8 mouse cellular contexts compared by ENCODE assay signal in the genomic region with DNA sequence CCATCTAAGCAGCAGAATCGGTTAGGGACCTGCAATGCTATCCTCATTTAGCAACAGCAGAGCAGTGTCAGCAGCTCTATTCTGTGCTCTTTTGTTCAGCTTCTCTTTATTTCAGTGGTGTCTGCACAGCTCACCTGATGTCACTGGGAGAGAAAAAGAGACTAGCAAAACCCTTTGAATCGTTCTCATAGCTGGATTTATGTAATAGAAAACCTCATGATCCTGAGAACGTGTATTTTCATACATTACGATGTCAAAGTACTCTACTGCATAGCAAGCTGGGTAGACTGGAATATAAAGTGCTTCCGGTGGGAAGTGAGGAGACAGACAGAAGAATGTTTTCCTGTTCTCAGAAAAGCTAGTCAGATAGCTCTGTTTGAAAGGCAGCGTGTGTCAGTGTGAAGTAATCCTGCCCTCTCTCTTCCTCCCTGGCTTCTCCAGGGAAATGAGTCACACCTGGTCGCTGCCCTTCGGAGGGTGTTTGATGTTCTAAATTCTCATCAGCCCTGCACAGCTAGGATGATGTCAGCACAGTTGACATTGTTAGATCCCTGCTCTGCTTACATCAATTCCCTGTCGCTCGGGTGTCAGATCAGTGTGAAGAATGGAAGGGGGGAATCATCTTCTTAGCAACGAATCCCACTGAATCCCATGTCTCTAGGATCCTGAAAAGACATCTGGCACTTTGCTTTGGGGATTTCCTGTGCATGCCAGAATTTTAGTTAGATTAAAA.
DNase-seq lines count a peak whose midpoint lies in the region; ATAC-seq and TF ChIP-seq lines count a peak whose summit lies in the region.

No protein-coding gene starts in this region.

- H3K9ac ChIP-seq in kidney, postnatal 0 days (ENCODE audit: low read depth, low read length) = no peak overlapping the region
- no peak overlapping the region for H3K9ac ChIP-seq in forebrain, embryonic 16.5 days (replicated peaks; ENCODE audit: low read depth, low read length)

- H3K4me3 ChIP-seq in kidney, postnatal 0 days (replicated peaks; ENCODE audit: low read depth, low read length) = no peak overlapping the region
- no peak overlapping the region for H3K4me3 ChIP-seq in forebrain, embryonic 16.5 days (replicated peaks; ENCODE audit: low read length)

- ATAC-seq in kidney, postnatal 0 days (replicated peaks; ENCODE audit: low FRiP score, low read depth) = no peak
- ATAC-seq in forebrain, embryonic 16.5 days = peak; percentile 62
- no peak for ATAC-seq in erythroblast, adult 5-6 weeks (replicated peaks; ENCODE audit: low FRiP score, poor library complexity, severe bottlenecking)

- no peak for TF ChIP-seq CTCF in kidney, postnatal 0 days (IDR thresholded peaks at IDR 0.05; ENCODE audit: low read depth)

- 43% methylated on average over 11 of the region's 11 CpGs for WGBS in kidney, postnatal 0 days
- 44% methylated on average over 11 of the region's 11 CpGs for WGBS in forebrain, embryonic 16.5 days

- H3K27me3 ChIP-seq in kidney, postnatal 0 days (ENCODE audit: insufficient read depth, low read length) = no peaks in the 10 kb centered on the region
- H3K27me3 ChIP-seq in forebrain, embryonic 16.5 days (replicated peaks; ENCODE audit: control insufficient read depth, insufficient read depth, low read length) = no peaks in the 10 kb centered on the region

- peak; percentile 15 for DNase-seq in kidney, postnatal 0 days (ENCODE audit: low spot score)
- no peak for DNase-seq in kidney, adult 18-20 months
- peak; percentile 21 for DNase-seq in adrenal gland, postnatal 10 days
- DNase-seq in left cerebral cortex, postnatal 25 days (ENCODE audit: low spot score in 2 of 2) = peak; percentile 22 to 77
- DNase-seq in urinary bladder, adult 2 months (ENCODE audit: low spot score) = no peak
- DNase-seq in spleen, adult 12 weeks (ENCODE audit: low spot score) = no peak

- no peaks in the 10 kb centered on the region for H3K36me3 ChIP-seq in kidney, postnatal 0 days (ENCODE audit: insufficient read depth, low read length)
- H3K36me3 ChIP-seq in forebrain, embryonic 16.5 days (ENCODE audit: control insufficient read depth, insufficient read depth) = no peaks in the 10 kb centered on the region

- H3K27ac ChIP-seq in kidney, postnatal 0 days = no peak overlapping the region
- H3K27ac ChIP-seq in forebrain, embryonic 16.5 days (ENCODE audit: low read length) = peak overlapping the region; percentile 31

- no peak overlapping the region for H3K4me2 ChIP-seq in kidney, postnatal 0 days (ENCODE audit: low read length)
- no peak overlapping the region for H3K4me2 ChIP-seq in forebrain, embryonic 16.5 days (ENCODE audit: low read length)

- no peaks in the 10 kb centered on the region for H3K4me1 ChIP-seq in kidney, postnatal 0 days (replicated peaks; ENCODE audit: insufficient read depth, low read length)
- H3K4me1 ChIP-seq in forebrain, embryonic 16.5 days (replicated peaks; ENCODE audit: control insufficient read depth, insufficient read depth, low read length) = no peaks in the 10 kb centered on the region; the same call in none of the 2 replicates

- intact Hi-C loops in left cerebral cortex, postnatal 25 days (cut with DNase I) = loop anchor here (1.0 kb wide), 1 partner anchor 44 kb away; no protein-coding TSS in a partner anchor

- no peaks in the 10 kb centered on the region for H3K9me3 ChIP-seq in kidney, postnatal 0 days (replicated peaks; ENCODE audit: low read length)
- no peaks in the 10 kb centered on the region for H3K9me3 ChIP-seq in forebrain, embryonic 16.5 days (ENCODE audit: control insufficient read depth, low read length)

Comparison
In these comparisons a context has a peak if more than half of its experiments do, and no peak if none do; other contexts are left out.
1. DNase-seq: peak in kidney, postnatal 0 days (single experiment), adrenal gland, postnatal 10 days (single experiment) and left cerebral cortex, postnatal 25 days (2 of 2); none in kidney, adult 18-20 months (single experiment), urinary bladder, adult 2 months (single experiment) and spleen, adult 12 weeks (single experiment).